Mouse (Mus musculus) adrenal gland, adult 10 weeks (tissue): ENCODE results near the gene Cxcr6. TPM values are rescaled to one million over a fixed set of nuclear protein-coding genes. Genes with fewer than 3 reads are reported as not detected.

Experiments
- polyA plus RNA-seq: library from polyadenylated mRNA; stranded (reverse); fragments of 350-450 nt; fragmentation: Illumina TruSeq; extraction: RNeasy Lipid Tissue Mini Kit (QIAGEN cat#74804); gene quantifications from one replicate; pipeline ENCODE4 v1.2.3, GENCODE M21; 2014; ENCODE audit warnings: low read depth, low replicate concordance

Cxcr6 gene
- polyA plus RNA-seq: 0.29 TPM

GRCm38 (mm10) chr9:123806267-123806666 is at the start of gene Cxcr6:
TSS of gene Cxcr6 (plus strand) at chr9:123806475.

DNA sequence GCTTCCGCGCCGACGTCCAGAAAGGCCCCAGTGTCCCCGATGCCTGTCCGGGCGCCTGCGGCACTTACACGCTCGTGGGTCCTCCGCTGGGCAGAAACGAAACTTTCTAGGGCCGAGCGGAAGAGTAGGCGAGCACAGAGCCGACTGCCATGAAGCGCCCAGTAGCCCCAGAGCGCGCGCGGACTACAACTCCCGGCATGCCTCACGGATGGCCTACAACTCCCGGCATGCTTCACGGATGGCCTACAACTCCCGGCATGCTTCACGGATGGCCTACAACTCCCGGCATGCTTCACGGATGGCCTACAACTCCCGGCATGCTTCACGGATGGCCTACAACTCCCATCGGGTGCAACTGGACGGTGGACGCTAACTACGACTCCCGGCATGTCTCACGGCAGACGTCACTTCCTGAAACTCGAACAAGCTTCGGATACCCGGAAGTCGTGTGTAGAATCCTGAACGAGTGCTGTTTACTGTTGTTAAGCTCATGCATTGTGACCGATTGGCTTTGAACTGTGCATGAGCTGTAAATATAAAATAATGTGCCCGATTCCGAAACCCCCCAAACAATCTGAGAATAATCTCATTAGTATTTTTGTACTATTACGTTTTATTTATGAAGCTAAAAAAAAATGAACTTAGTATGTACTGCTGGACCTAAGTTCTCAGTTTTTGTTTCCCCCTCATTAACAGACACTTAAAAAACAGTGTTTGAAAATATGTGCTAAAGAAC is 45.6 kb downstream of the Cxcr6 start, which contains the start of gene Fyco1:
Gene Fyco1, minus strand, starts transcription at position 187 of the 736 bp plus-strand sequence.

Other genes with a start within 250 kb of the Cxcr6 start
- not detected for gene Slc6a20b, start 173.9 kb upstream of the Cxcr6 start, polyA plus RNA-seq
- 0.23 TPM for gene Ccr9, start 128.0 kb upstream of the Cxcr6 start, polyA plus RNA-seq
- gene Slc6a20a, start 127.6 kb upstream of the Cxcr6 start, polyA plus RNA-seq: not detected
- gene Lztfl1, start 88.8 kb upstream of the Cxcr6 start, polyA plus RNA-seq: 146 TPM
- 36.6 TPM for gene Fyco1, start 45.4 kb downstream of the Cxcr6 start, polyA plus RNA-seq
- gene Xcr1, start 55.6 kb downstream of the Cxcr6 start, polyA plus RNA-seq: 0.35 TPM
- 5.7 TPM for gene Ccr1, start 162.2 kb downstream of the Cxcr6 start, polyA plus RNA-seq
- gene Ccr1l1, start 171.9 kb downstream of the Cxcr6 start, polyA plus RNA-seq: not detected
- not detected for gene Ccr3, start 215.5 kb downstream of the Cxcr6 start, polyA plus RNA-seq